Mouse (Mus musculus) macrophage (primary cell): ENCODE measurements around the gene Gm10840. TPM values are rescaled to one million over a fixed set of nuclear protein-coding genes. Genes with fewer than 3 reads are reported as not detected.
"Not testable (repeated sequence)": the region's sequence is repeated elsewhere in the genome, so short reads cannot be mapped to it uniquely, and the experiment has no call there.

Experiments used
- H3K27ac ChIP-seq: fragments of 350-480 bp; formaldehyde crosslinking; 2 replicates; pipeline ENCODE4 v1.9.0; 2021
- H3K36me3 ChIP-seq: fragments of 350-480 bp; formaldehyde crosslinking; 2 replicates; pipeline ENCODE4 v1.9.0; 2021; ENCODE audit errors: inconsistent target
- H3K4me3 ChIP-seq: fragments of 350-480 bp; formaldehyde crosslinking; 2 replicates; pipeline ENCODE4 v1.9.0; 2021; ENCODE audit errors: inconsistent target
- H3K79me2 ChIP-seq: fragments of 350-480 bp; formaldehyde crosslinking; 2 replicates; pipeline ENCODE4 v1.9.0; 2021; ENCODE audit errors: inconsistent target
- WGBS: methylation state at CpG from one replicate; pipeline ENCODE4 v1.1.7; 2026; ENCODE audit warnings: inconsistent platforms; ENCODE audit not compliant: missing documents; 5-methylcytosine and 5-hydroxymethylcytosine counted together
- polyA plus RNA-seq: library from polyadenylated mRNA; stranded (reverse); fragments of 250-400 nt; gene quantifications from 3 replicates; pipeline ENCODE4 v1.2.4, GENCODE M21; 2018; ENCODE audit warnings: inconsistent platforms

The Gm10840 gene
- polyA plus RNA-seq, 1 experiment from 2014 or later, result not detected

DNA sequence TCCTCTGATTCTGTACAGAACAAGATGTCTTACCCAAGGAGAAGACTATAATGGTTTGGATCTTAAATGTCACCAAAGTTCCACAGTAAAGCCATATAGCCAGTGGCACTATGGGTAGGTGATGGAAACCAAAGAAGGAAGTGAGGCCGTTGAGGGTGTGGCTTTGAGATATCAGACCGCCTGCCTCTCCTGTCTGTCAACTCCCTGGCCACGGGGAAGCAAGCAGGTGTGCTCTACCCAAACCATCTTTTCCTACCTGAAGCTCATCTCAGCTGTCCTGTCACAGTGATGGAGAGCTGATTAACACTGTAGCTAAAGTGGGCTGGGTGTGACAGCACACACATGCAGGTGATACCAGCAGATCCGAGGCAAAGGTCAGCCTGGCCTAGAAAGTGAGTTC, 37.6 kb downstream of the Gm10840 start:
- Histone ChIP-seq H3K27ac (no peak overlapping the region), H3K36me3 (peaks cover 13% of the 10 kb centered on the region; the same call in 1 of the 2 replicates), H3K79me2 (no peaks in the 10 kb centered on the region), H3K4me3 (no peak overlapping the region)
- WGBS, result 64% methylated on average over 4 of the region's 4 CpGs

DNA sequence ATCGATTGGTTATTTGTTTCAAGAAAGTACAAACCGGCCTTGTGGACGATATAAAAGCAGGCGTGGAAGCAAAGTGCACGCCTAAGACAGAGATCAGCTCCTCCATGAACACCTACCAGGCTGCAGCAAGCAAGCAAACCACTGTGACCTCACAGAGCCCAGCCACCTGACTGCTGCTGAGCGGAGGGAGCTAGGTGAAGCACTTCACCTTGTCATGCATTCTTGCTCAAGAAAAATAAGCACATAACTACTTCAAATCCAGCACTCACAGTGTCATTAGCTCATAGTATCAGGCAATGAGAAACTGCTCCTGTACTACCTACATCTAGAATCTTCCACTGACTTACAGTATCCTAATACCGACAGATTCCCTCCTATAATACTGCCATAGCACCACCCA, 39.3 kb downstream of the Gm10840 start:
- H3K27ac ChIP-seq, H3K79me2 ChIP-seq, H3K4me3 ChIP-seq: not testable (repeated sequence)
- 93% methylated on average over 6 of the region's 7 CpGs for WGBS
- H3K36me3 ChIP-seq, result peaks cover 28% of the 10 kb centered on the region

DNA sequence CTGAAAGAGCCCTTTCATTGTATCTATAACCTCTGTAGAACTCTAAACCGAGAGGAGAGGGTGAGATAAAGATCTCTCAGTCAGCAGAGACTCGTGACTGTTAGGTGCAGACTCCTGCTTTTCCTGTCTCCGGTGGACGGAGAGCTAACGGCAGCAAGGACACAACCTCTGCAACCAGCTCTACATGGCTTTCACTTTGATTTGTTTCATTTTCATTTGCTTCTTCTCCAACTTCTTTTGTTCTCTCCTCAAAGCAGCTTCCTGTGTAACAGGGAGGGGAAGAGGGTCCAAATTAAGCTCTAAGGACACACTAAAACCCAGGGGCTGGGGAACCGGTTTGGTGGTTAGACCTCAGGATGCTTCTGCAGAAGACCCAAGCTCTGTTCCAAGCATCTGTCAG, 40.1 kb downstream of the Gm10840 start:
- H3K79me2 ChIP-seq, result no peaks in the 10 kb centered on the region
- no peak overlapping the region for H3K4me3 ChIP-seq
- peaks cover 35% of the 10 kb centered on the region for H3K36me3 ChIP-seq
- 29% methylated on average over 6 of the region's 6 CpGs for WGBS
- H3K27ac ChIP-seq, result no peak overlapping the region

DNA sequence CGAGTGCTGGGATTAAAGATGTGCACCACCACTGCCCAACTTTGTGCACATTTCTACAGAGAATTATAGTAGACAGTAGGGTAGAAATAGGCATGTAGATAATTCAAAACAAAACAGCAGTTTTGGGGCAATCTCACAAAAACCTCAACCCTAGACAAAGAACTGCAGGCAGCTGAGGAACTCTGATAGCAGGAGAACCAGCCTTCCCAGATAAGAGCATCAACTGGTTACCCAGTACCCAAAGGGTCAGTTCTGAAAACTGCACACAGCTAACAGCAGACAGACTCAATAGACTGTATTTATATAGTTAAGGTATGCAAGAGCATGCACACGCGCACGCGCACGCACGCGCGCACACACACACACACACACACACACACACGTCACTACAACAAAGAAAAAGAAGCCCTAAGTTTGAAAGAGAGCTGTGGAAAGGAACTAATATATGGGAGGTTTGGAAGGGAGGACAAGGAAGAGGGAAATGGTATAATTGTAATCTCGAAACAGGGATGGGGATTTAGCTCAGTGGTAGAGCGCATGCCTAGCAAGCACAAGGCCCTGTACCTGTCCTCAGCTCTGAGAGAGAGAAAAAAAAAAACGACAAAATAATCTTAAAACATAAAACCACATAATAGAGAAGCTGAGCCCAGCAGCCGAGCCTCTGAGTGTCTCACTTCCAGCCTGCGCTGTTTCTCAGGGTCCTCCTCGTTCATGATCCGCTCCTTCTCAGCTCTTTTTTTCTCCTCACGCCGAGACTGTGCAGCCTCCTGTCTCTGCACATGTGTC, 40.9 kb downstream of the Gm10840 start:
- Histone ChIP-seq H3K36me3 (peaks cover 37% of the 10 kb centered on the region), H3K27ac (0 out of 2 replicates have a peak overlapping the region, but pooled peaks have one; percentile 7), H3K4me3 (no peak overlapping the region), H3K79me2 (no peaks in the 10 kb centered on the region)
- WGBS, result 70% methylated on average over 11 of the region's 19 CpGs

DNA sequence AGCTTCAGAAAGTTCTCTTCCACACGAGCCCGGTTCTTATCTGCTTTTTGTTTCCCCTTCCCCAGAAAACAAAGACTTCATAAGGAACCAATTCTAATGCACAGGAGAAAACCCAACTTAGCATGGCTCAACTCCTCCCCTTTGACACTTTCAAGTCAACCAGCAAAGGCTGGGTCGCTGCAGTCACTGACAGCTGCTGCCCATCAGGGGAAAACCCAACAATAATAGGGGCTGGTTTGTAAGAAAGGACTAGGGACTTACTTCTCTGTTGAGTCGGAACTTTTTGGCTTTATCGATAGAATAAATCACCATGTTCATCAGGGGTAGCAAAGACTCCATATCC, 41.4 kb downstream of the Gm10840 start, which contains the start of gene Strada:
TSS of gene Strada (minus strand) at position 46 of the 343 bp plus-strand sequence.
- peaks cover 37% of the 10 kb centered on the region for H3K36me3 ChIP-seq
- H3K79me2 ChIP-seq, result no peaks in the 10 kb centered on the region
- no peak within 1 kb of the TSS for H3K4me3 ChIP-seq
- 42% methylated on average over 5 of the region's 5 CpGs for WGBS
- 0 out of 2 replicates have a peak within 1 kb of the TSS, but pooled peaks have one; percentile 7 for H3K27ac ChIP-seq

Other genes with a start within 250 kb of the Gm10840 start
- gene Cyb561, start 207.5 kb upstream of the Gm10840 start, polyA plus RNA-seq, result not detected in 3 replicates
- 0.20 to 0.36 TPM (median 0.26 TPM) in 3 replicates for gene Ace, start 192.9 kb upstream of the Gm10840 start, polyA plus RNA-seq
- not detected in 3 replicates for gene Ace3, start 166.2 kb upstream of the Gm10840 start, polyA plus RNA-seq
- gene Kcnh6, start 152.7 kb upstream of the Gm10840 start, polyA plus RNA-seq, result not detected in 3 replicates
- gene Dcaf7, start 124.0 kb upstream of the Gm10840 start, polyA plus RNA-seq, result 33.8 to 64.7 TPM (median 48.5 TPM) in 3 replicates
- 9.9 to 15.0 TPM (median 13.6 TPM) in 3 replicates for gene Taco1, start 94.8 kb upstream of the Gm10840 start, polyA plus RNA-seq
- 47.7 to 51.9 TPM (median 49.8 TPM) in 3 replicates for gene Map3k3, start 76.2 kb upstream of the Gm10840 start, polyA plus RNA-seq
- 74.9 to 122 TPM (median 80.3 TPM) in 3 replicates for gene Limd2, start within 50 bp of the Gm10840 start, polyA plus RNA-seq
- gene Strada, start 41.3 kb downstream of the Gm10840 start, polyA plus RNA-seq, result 14.5 to 19.3 TPM (median 18.7 TPM) in 3 replicates
- gene Ccdc47, start 55.5 kb downstream of the Gm10840 start, polyA plus RNA-seq, result 46.7 to 77.0 TPM (median 51.2 TPM) in 3 replicates
- 37.1 to 61.7 TPM (median 46.9 TPM) in 3 replicates for gene Ddx42, start 56.1 kb downstream of the Gm10840 start, polyA plus RNA-seq
- gene Ftsj3, start 95.2 kb downstream of the Gm10840 start, polyA plus RNA-seq, result 20.8 to 53.8 TPM (median 38.8 TPM) in 3 replicates
- gene Psmc5, start 95.3 kb downstream of the Gm10840 start, polyA plus RNA-seq, result 96.6 to 162 TPM (median 102 TPM) in 3 replicates
- gene Smarcd2, start 112.1 kb downstream of the Gm10840 start, polyA plus RNA-seq, result 54.1 to 59.1 TPM (median 55.6 TPM) in 3 replicates
- 0.10 to 0.28 TPM (median 0.15 TPM) in 3 replicates for gene Tcam1, start 115.8 kb downstream of the Gm10840 start, polyA plus RNA-seq
- gene Gh, start 141.0 kb downstream of the Gm10840 start, polyA plus RNA-seq, result not detected in 3 replicates
- 1.9 to 4.4 TPM (median 2.9 TPM) in 3 replicates for gene Cd79b, start 153.9 kb downstream of the Gm10840 start, polyA plus RNA-seq
- 0.03 TPM in 1 of 3 replicates, not detected in the others for gene Scn4a, start 192.4 kb downstream of the Gm10840 start, polyA plus RNA-seq
- not detected in 3 replicates for gene Prr29, start 204.6 kb downstream of the Gm10840 start, polyA plus RNA-seq
- gene Icam2, start 227.2 kb downstream of the Gm10840 start, polyA plus RNA-seq, result 4.3 to 7.9 TPM (median 7.0 TPM) in 3 replicates